Mouse (Mus musculus): ENCODE measurements around the gene Srd5a3.

- no peak for TF ChIP-seq POLR2A (IDR thresholded peaks at IDR 0.05; ENCODE audit: control insufficient read depth, extremely low read depth, insufficient read depth, low read length, poor library complexity)
- TF ChIP-seq CTCF (IDR thresholded peaks at IDR 0.05; ENCODE audit: borderline replicate concordance, control insufficient read depth, extremely low read depth, insufficient read depth, low read length, poor library complexity) = no peak
Observed at GRCm38 (mm10) chr5:76176841-76177240, 36.8 kb downstream of the Srd5a3 start.

All from thymus, adult 2 months (tissue).